Mouse (Mus musculus): ENCODE results near the gene Spon2. TPM values are rescaled to one million over a fixed set of nuclear protein-coding genes. Genes with fewer than 3 reads are reported as not detected.

Spon2 gene
- polyA plus RNA-seq, 1 experiment from 2014 or later: 35.1 TPM

DNA sequence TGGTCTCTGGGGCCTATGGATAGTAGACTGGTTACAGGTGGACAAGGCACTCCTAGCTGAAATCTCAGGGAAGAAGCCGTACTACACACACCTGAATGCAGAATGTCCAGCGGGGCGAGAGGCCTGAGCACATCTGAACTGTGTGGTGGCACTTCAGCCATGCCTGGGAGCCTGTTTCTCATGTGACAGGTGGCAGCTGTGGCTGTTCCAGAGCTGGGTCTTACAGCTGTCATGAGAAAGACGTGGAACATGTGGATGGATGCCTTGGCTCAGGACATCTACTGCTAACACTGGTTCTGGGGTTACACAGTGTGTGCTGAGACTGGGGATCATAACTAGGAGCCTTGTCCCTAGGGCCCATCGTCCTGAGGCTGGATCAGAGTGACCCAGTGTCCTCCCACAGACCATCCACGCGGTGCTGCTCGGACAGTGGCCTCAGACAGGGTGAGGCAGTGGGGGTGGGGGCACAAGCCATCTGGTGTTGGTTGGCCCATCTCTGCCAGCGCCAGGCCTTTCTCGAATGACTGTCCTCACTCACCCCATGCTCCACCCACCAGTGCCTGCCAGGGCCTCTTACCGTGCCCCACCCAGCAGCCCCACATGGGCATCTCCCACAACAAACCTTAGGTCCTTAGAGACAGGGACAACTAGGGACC, 19.5 kb upstream of the Spon2 start:
- Histone ChIP-seq H3K27me3 (replicated peaks; ENCODE audit: control insufficient read depth, insufficient read depth, low read length) (no peaks in the 10 kb centered on the region), H3K9me3 (ENCODE audit: control insufficient read depth, low read length) (no peaks in the 10 kb centered on the region), H3K4me3 (ENCODE audit: low read length) (no peak overlapping the region), H3K9ac (ENCODE audit: low read depth, low read length) (no peak overlapping the region), H3K27ac (ENCODE audit: low read length) (no peak overlapping the region), H3K4me1 (ENCODE audit: control insufficient read depth, insufficient read depth, low read length) (peaks cover 18% of the 10 kb centered on the region), H3K4me2 (ENCODE audit: low read depth, low read length) (no peak overlapping the region), H3K36me3 (ENCODE audit: control insufficient read depth, insufficient read depth, low read length) (no peaks in the 10 kb centered on the region; the same call in 1 of the 2 replicates)
- 86% methylated on average over 11 of the region's 11 CpGs for WGBS
- ATAC-seq: no peak

GRCm38 (mm10) chr5:33234391-33235031, 16.3 kb upstream of the Spon2 start:
- peaks cover 17% of the 10 kb centered on the region for H3K4me1 ChIP-seq (ENCODE audit: control insufficient read depth, insufficient read depth, low read length)
- 22% methylated on average over 13 of the region's 13 CpGs for WGBS
- H3K4me3 ChIP-seq (ENCODE audit: low read length): no peak overlapping the region
- H3K9me3 ChIP-seq (ENCODE audit: control insufficient read depth, low read length): no peaks in the 10 kb centered on the region
- peak overlapping the region; percentile 39; the same call in 1 of the 2 replicates for H3K27ac ChIP-seq (ENCODE audit: low read length)
- no peaks in the 10 kb centered on the region for H3K36me3 ChIP-seq (ENCODE audit: control insufficient read depth, insufficient read depth, low read length)
- peak overlapping the region; percentile 16; the same call in 1 of the 2 replicates for H3K9ac ChIP-seq (ENCODE audit: low read depth, low read length)
- ATAC-seq: peak; percentile 50
- H3K27me3 ChIP-seq (replicated peaks; ENCODE audit: control insufficient read depth, insufficient read depth, low read length): no peaks in the 10 kb centered on the region
- no peak overlapping the region for H3K4me2 ChIP-seq (ENCODE audit: low read depth, low read length)

GRCm38 (mm10) chr5:33232791-33233190, 14.5 kb upstream of the Spon2 start:
- Histone ChIP-seq H3K27me3 (replicated peaks; ENCODE audit: control insufficient read depth, insufficient read depth, low read length) (no peaks in the 10 kb centered on the region), H3K4me3 (ENCODE audit: low read length) (no peak overlapping the region), H3K27ac (ENCODE audit: low read length) (no peak overlapping the region), H3K36me3 (ENCODE audit: control insufficient read depth, insufficient read depth, low read length) (no peaks in the 10 kb centered on the region), H3K9ac (ENCODE audit: low read depth, low read length) (no peak overlapping the region), H3K4me2 (ENCODE audit: low read depth, low read length) (no peak overlapping the region), H3K4me1 (ENCODE audit: control insufficient read depth, insufficient read depth, low read length) (peaks cover 27% of the 10 kb centered on the region), H3K9me3 (ENCODE audit: control insufficient read depth, low read length) (no peaks in the 10 kb centered on the region)
- WGBS: 77% methylated on average over 5 of the region's 5 CpGs
- no peak for ATAC-seq

DNA sequence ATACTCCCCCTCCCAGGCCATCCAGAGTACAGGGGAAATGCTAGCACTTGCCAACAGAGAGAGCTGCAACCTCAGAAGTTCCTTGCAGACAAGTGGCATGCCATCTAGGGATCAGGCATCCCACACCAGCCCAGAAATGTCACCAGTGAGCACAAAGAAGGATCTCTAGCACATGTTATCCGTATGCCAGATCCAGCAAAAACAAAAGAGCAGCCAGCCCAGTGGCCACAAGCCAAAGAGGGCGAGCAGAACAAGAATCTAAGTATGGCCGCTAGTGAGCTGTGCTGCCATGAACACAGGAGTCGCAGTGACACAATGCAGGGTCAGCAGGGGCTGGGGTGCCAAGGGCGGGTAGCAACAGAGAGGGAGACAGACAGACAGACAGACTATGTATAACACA, 12.0 kb upstream of the Spon2 start:
- Histone ChIP-seq H3K27me3 (replicated peaks; ENCODE audit: control insufficient read depth, insufficient read depth, low read length) (no peaks in the 10 kb centered on the region), H3K9ac (ENCODE audit: low read depth, low read length) (no peak overlapping the region), H3K36me3 (ENCODE audit: control insufficient read depth, insufficient read depth, low read length) (no peaks in the 10 kb centered on the region), H3K27ac (ENCODE audit: low read length) (no peak overlapping the region), H3K4me3 (ENCODE audit: low read length) (no peak overlapping the region), H3K9me3 (ENCODE audit: control insufficient read depth, low read length) (no peaks in the 10 kb centered on the region), H3K4me1 (ENCODE audit: control insufficient read depth, insufficient read depth, low read length) (peaks cover 27% of the 10 kb centered on the region), H3K4me2 (ENCODE audit: low read depth, low read length) (no peak overlapping the region)
- no peak for ATAC-seq
- 50% methylated on average over 5 of the region's 5 CpGs for WGBS

DNA sequence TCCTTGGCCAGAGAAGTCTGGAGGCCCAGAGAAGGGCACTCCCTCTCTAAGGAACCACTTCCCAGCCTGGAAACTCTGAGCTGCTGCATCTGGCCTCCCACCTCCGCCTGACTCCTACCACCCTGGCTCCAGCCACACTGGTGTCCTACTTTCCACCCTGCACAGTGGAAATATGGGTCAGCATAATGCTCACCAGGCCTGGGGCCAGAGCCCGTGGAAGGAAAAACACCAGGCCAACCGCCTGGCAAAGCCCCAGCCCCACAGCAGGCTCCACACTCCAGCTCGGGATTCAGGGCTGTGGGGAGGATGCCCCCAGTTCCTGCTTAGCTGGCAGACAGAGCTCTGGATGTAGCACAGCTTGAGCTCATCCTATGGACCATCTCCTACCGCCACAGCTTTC, 10.2 kb upstream of the Spon2 start:
- Histone ChIP-seq H3K4me1 (ENCODE audit: control insufficient read depth, insufficient read depth, low read length) (peaks cover 14% of the 10 kb centered on the region; the same call in 1 of the 2 replicates), H3K36me3 (ENCODE audit: control insufficient read depth, insufficient read depth, low read length) (no peaks in the 10 kb centered on the region), H3K27ac (ENCODE audit: low read length) (peak overlapping the region; percentile 68), H3K27me3 (replicated peaks; ENCODE audit: control insufficient read depth, insufficient read depth, low read length) (no peaks in the 10 kb centered on the region), H3K9ac (ENCODE audit: low read depth, low read length) (no peak overlapping the region), H3K9me3 (ENCODE audit: control insufficient read depth, low read length) (no peaks in the 10 kb centered on the region), H3K4me2 (ENCODE audit: low read depth, low read length) (no peak overlapping the region), H3K4me3 (ENCODE audit: low read length) (no peak overlapping the region)
- ATAC-seq: peak; percentile 64
- 47% methylated on average over 5 of the region's 5 CpGs for whole genome bisulfite sequencing

DNA sequence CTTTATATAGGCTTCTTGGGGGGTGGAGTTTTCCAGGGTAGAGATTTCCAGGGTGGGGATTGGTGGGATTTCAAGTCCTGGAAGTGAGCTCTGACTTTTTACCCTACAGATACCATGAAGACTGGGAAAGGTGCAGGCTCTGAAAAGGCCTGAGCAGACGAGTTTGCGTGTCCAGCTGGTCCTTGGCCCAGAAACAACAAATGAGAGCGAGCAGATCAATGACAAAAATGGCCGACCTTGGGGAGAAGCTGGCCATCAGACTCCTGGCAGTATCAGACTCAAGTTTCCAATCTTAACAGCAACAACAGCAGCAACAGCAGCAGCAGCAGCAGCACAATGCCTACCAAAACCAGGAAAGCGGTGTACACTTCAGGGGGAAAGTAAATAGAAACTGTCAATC, 7.4 kb upstream of the Spon2 start:
- ATAC-seq: no peak
- Histone ChIP-seq H3K9me3 (ENCODE audit: control insufficient read depth, low read length) (no peaks in the 10 kb centered on the region), H3K9ac (ENCODE audit: low read depth, low read length) (no peak overlapping the region), H3K36me3 (ENCODE audit: control insufficient read depth, insufficient read depth, low read length) (no peaks in the 10 kb centered on the region), H3K4me3 (ENCODE audit: low read length) (no peak overlapping the region), H3K27ac (ENCODE audit: low read length) (no peak overlapping the region), H3K4me2 (ENCODE audit: low read depth, low read length) (no peak overlapping the region), H3K4me1 (ENCODE audit: control insufficient read depth, insufficient read depth, low read length) (peaks cover 24% of the 10 kb centered on the region; the same call in 1 of the 2 replicates), H3K27me3 (replicated peaks; ENCODE audit: control insufficient read depth, insufficient read depth, low read length) (no peaks in the 10 kb centered on the region)
- WGBS: 86% methylated on average over 5 of the region's 5 CpGs

- Histone ChIP-seq H3K4me2 (ENCODE audit: low read depth, low read length) (no peak overlapping the region), H3K9ac (ENCODE audit: low read depth, low read length) (no peak overlapping the region), H3K9me3 (ENCODE audit: control insufficient read depth, low read length) (no peaks in the 10 kb centered on the region), H3K27me3 (replicated peaks; ENCODE audit: control insufficient read depth, insufficient read depth, low read length) (no peaks in the 10 kb centered on the region), H3K4me1 (ENCODE audit: control insufficient read depth, insufficient read depth, low read length) (peaks cover 26% of the 10 kb centered on the region), H3K36me3 (ENCODE audit: control insufficient read depth, insufficient read depth, low read length) (no peaks in the 10 kb centered on the region), H3K4me3 (ENCODE audit: low read length) (no peak overlapping the region), H3K27ac (ENCODE audit: low read length) (no peak overlapping the region)
- WGBS: 76% methylated on average over 7 of the region's 7 CpGs
- no peak for ATAC-seq
Measured at GRCm38 (mm10) chr5:33224491-33224890, 6.2 kb upstream of the Spon2 start.

DNA sequence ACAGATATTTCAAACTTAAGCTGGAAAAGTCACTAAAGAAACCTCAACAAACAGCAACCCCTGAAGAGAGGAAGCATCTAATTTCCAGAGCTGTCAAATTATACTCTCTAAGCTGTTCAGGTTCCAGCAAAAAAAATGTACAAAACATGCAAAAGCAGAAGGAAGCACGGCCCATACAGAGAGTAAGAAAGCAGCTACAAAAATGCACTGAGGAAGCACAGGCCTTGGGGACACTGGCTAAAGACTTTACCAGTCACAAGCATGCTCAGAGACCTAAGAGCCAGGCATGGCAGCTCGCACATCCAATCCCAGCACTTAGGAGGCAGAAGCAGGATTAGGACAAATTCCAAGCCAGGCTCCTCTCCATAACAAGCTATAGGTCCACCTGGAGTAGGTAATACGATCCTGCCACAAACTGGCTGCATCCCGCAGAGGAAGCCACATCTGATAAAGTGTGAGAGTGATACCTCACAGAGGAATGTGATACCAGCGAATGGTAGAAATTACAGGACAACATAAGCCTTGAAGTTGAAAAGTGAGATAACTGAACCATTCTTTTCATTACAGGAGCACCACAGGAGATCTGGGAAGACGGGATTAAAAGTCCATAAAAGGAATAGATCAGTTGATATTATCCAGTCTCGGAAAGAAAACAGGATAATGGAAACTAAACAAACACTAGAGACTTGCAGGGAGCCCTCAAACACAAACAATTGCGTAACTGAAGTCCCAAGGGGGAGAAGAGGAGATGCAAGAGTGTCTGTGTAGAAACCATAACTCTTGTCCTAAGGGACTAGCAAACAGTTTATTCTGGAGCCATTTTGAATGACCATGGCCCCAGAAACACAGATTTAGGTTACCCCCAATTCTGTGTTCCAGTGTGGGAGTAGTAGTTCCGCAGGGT, 4.8 kb upstream of the Spon2 start:
- H3K36me3 ChIP-seq (ENCODE audit: control insufficient read depth, insufficient read depth, low read length): no peaks in the 10 kb centered on the region
- H3K9ac ChIP-seq (ENCODE audit: low read depth, low read length): no peak overlapping the region
- WGBS: 46% methylated on average over 9 of the region's 9 CpGs
- peak overlapping the region; percentile 62 for H3K27ac ChIP-seq (ENCODE audit: low read length)
- H3K4me1 ChIP-seq (ENCODE audit: control insufficient read depth, insufficient read depth, low read length): peaks cover 32% of the 10 kb centered on the region
- H3K27me3 ChIP-seq (replicated peaks; ENCODE audit: control insufficient read depth, insufficient read depth, low read length): no peaks in the 10 kb centered on the region
- no peak overlapping the region for H3K4me2 ChIP-seq (ENCODE audit: low read depth, low read length)
- ATAC-seq: no peak
- H3K9me3 ChIP-seq (ENCODE audit: control insufficient read depth, low read length): no peaks in the 10 kb centered on the region
- no peak overlapping the region for H3K4me3 ChIP-seq (ENCODE audit: low read length)

DNA sequence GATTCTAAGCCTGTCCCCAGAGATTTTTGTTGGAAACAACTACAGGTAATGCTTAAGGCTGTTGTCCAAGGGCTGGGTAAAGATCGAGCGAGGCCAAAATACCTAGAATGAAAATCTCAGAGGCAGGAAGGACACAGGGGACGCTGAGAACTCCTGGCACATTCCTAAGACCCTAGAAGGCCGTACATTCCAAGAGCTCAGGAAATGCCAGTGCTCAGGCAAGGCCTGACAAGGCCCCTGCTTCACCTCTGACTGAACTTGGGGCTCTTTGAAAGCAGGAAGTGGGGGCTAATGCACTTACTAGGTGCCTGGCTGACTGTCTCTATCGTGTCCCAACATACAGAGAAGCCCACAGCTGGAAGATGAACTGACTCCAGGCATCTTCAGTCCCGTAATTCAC, 4.1 kb upstream of the Spon2 start:
- no peak for ATAC-seq
- Histone ChIP-seq H3K9me3 (ENCODE audit: control insufficient read depth, low read length) (no peaks in the 10 kb centered on the region), H3K27ac (ENCODE audit: low read length) (peak overlapping the region; percentile 62), H3K36me3 (ENCODE audit: control insufficient read depth, insufficient read depth, low read length) (no peaks in the 10 kb centered on the region), H3K27me3 (replicated peaks; ENCODE audit: control insufficient read depth, insufficient read depth, low read length) (no peaks in the 10 kb centered on the region), H3K4me1 (ENCODE audit: control insufficient read depth, insufficient read depth, low read length) (peaks cover 35% of the 10 kb centered on the region), H3K4me3 (ENCODE audit: low read length) (no peak overlapping the region), H3K4me2 (ENCODE audit: low read depth, low read length) (no peak overlapping the region), H3K9ac (ENCODE audit: low read depth, low read length) (no peak overlapping the region)
- 44% methylated on average over 6 of the region's 6 CpGs for WGBS
